ENCODE assay signal across 8 mouse cellular contexts in the genomic region with DNA sequence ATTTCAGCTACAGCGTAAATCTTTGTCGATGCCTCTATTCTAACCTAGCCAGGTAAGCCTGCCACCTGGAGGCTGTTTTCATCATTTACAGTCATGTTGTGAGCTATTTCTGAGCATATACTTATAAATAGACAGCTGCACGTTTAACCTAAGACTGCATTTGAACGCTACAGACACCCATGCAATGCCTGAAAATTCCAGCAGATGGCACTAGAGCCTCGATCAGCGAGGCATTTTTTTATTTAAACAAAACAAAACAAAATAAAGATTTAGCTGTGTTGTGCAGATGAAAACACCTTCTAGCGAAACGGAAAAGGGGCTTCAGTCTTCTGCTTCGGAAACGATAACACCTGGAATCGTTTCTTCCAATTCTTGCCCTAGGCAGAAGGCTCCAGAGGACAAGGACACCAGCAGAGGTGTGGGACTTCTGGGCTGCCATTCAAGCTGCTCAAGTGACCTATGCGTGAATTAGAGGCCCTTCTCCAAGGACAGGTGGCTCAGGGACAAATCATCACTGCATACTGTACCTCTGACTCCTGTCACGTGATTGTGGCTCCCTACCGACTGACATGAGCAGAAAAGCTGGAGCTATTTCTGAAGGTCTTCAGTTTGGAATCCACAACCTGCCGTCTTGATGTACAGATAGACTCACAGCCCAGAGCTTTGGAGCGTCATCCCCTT. TPM values are rescaled to one million over a fixed set of nuclear protein-coding genes. Genes with fewer than 3 reads are reported as not detected.
DNase-seq lines count a peak whose midpoint lies in the region; ATAC-seq lines count a peak whose summit lies in the region.

No protein-coding gene starts in this region.

- intact Hi-C loops in heart, postnatal 14 days (cut with DNase I): loop anchor here (2.0 kb wide), 1 partner anchor 306 kb away; no protein-coding TSS in a partner anchor

- DNase-seq in ES-CJ7 (ENCODE audit: low read depth, low spot score): peak; percentile 68
- peak; percentile 65 for DNase-seq in c-Kit-positive CD71-negative TER-119-negative erythroid progenitor cells, embryonic 14.5 days (ENCODE audit: low read depth)
- DNase-seq in fibroblast of lung, adult 2 months (ENCODE audit: low read depth): peak; percentile 46
- peak; percentile 77 to 89 for DNase-seq in heart, postnatal 14 days
- peak; percentile 38 to 88 for DNase-seq in kidney, postnatal 36 days
- DNase-seq in testis, postnatal 10 days (ENCODE audit: low spot score): peak; percentile 93

- H3K4me1 ChIP-seq in liver, embryonic 16.5 days (ENCODE audit: control insufficient read depth, low read depth, low read length): peaks cover 40% of the 10 kb centered on the region
- no peaks in the 10 kb centered on the region for H3K4me1 ChIP-seq in neural tube, embryonic 13.5 days (replicated peaks)

- no peak overlapping the region for H3K4me3 ChIP-seq in liver, embryonic 16.5 days (ENCODE audit: low read depth, low read length)
- no peak overlapping the region for H3K4me3 ChIP-seq in neural tube, embryonic 13.5 days

- peak overlapping the region; percentile 15; the same call in 1 of the 2 replicates for H3K9ac ChIP-seq in liver, embryonic 16.5 days (ENCODE audit: low read depth, low read length)
- H3K9ac ChIP-seq in neural tube, embryonic 13.5 days: no peak overlapping the region

- peak overlapping the region; percentile 63 for H3K27ac ChIP-seq in liver, embryonic 16.5 days (ENCODE audit: low read length)
- no peak overlapping the region for H3K27ac ChIP-seq in neural tube, embryonic 13.5 days (replicated peaks)

- H3K9me3 ChIP-seq in liver, embryonic 16.5 days (replicated peaks; ENCODE audit: control insufficient read depth, low read length): no peaks in the 10 kb centered on the region; the same call in 1 of the 2 replicates
- no peaks in the 10 kb centered on the region for H3K9me3 ChIP-seq in neural tube, embryonic 13.5 days

- H3K36me3 ChIP-seq in liver, embryonic 16.5 days (ENCODE audit: control insufficient read depth, insufficient read depth): no peaks in the 10 kb centered on the region
- H3K36me3 ChIP-seq in neural tube, embryonic 13.5 days: no peaks in the 10 kb centered on the region

- no peak for ATAC-seq in liver, embryonic 16.5 days (ENCODE audit: low read depth)
- peak; percentile 43 for ATAC-seq in neural tube, embryonic 13.5 days (ENCODE audit: low read depth)

- WGBS in liver, embryonic 16.5 days (ENCODE audit: insufficient replicate concordance): 20% methylated on average over 16 of the region's 16 CpGs
- 36% methylated on average over 16 of the region's 16 CpGs for WGBS in neural tube, embryonic 13.5 days

- H3K27me3 ChIP-seq in liver, embryonic 16.5 days (ENCODE audit: control insufficient read depth, insufficient read depth, low read depth, low read length): peaks cover 10% of the 10 kb centered on the region
- H3K27me3 ChIP-seq in neural tube, embryonic 13.5 days: peaks cover 2% of the 10 kb centered on the region; the same call in 1 of the 2 replicates

- H3K4me2 ChIP-seq in liver, embryonic 16.5 days (ENCODE audit: low read depth, low read length): peak overlapping the region; percentile 58; the same call in 1 of the 2 replicates
- H3K4me2 ChIP-seq in neural tube, embryonic 13.5 days: peak overlapping the region; percentile 29; the same call in 1 of the 2 replicates

RNA-seq across cellular contexts. Expression of gene Defb30, which starts 17.0 kb away (rescaled TPM):
- not detected for total RNA-seq in heart, postnatal 14 days (2021)
- polyA plus RNA-seq in liver, embryonic 16.5 days (2015; fragmentation: Nextera tagmentation; extraction: Ambion mirVana): not detected in 2 replicates
- polyA plus RNA-seq in neural tube, embryonic 13.5 days (2015; fragmentation: Nextera tagmentation; extraction: Ambion mirVana): not detected in 2 replicates

RNA-seq across cellular contexts. Expression of gene Defb42, which starts 20.0 kb away (rescaled TPM):
- total RNA-seq in heart, postnatal 14 days (2021): under 1 TPM; 0.38 to 0.44 TPM
- polyA plus RNA-seq in liver, embryonic 16.5 days (2015; fragmentation: Nextera tagmentation; extraction: Ambion mirVana): not detected in 2 replicates
- polyA plus RNA-seq in neural tube, embryonic 13.5 days (2015; fragmentation: Nextera tagmentation; extraction: Ambion mirVana): not detected in 2 replicates

RNA-seq across cellular contexts. Expression of gene Defb43, which starts 55.2 kb away (rescaled TPM):
- not detected for total RNA-seq in heart, postnatal 14 days (2021)
- polyA plus RNA-seq in liver, embryonic 16.5 days (2015; fragmentation: Nextera tagmentation; extraction: Ambion mirVana): not detected in 2 replicates
- polyA plus RNA-seq in neural tube, embryonic 13.5 days (2015; fragmentation: Nextera tagmentation; extraction: Ambion mirVana): not detected in 2 replicates
